Mouse (Mus musculus) heart, adult 11 months (tissue): ENCODE results near the gene Kif1c.

ENCODE experiments used
- DNase-seq: peaks from one replicate; pipeline ENCODE4 v3.0.0; 2022

The Kif1c gene

GRCm38 (mm10) chr11:70667271-70668150 lies 32.8 kb upstream of the Kif1c start:
- DNase-seq: peak; percentile 95

GRCm38 (mm10) chr11:70668335-70668770 lies 32.0 kb upstream of the Kif1c start:
- DNase-seq: no peak

GRCm38 (mm10) chr11:70668771-70669505 lies 31.4 kb upstream of the Kif1c start, which contains the start of gene Spag7:
Gene Spag7 (minus strand): TSS chr11:70669416.
- DNase-seq: peak; percentile 100

GRCm38 (mm10) chr11:70669582-70670345 lies 30.6 kb upstream of the Kif1c start:
- peak; percentile 98 for DNase-seq

- no peak for DNase-seq
These were observed 29.9 kb upstream of the Kif1c start for GRCm38 (mm10) chr11:70670483-70670882.

GRCm38 (mm10) chr11:70671333-70672047 lies 28.9 kb upstream of the Kif1c start:
- DNase-seq: peak; percentile 90

- DNase-seq: peak; percentile 86
These were observed 26.3 kb upstream of the Kif1c start for GRCm38 (mm10) chr11:70674014-70674413.

GRCm38 (mm10) chr11:70674501-70674900 lies 25.8 kb upstream of the Kif1c start:
- peak; percentile 94 for DNase-seq

GRCm38 (mm10) chr11:70678092-70678491 lies 22.3 kb upstream of the Kif1c start:
- DNase-seq: no peak

- DNase-seq: no peak
These were observed 21.8 kb upstream of the Kif1c start for GRCm38 (mm10) chr11:70678576-70678975.

- DNase-seq: peak; percentile 90
These were observed 21.0 kb upstream of the Kif1c start for GRCm38 (mm10) chr11:70679361-70679760.

GRCm38 (mm10) chr11:70679894-70680293 lies 20.5 kb upstream of the Kif1c start:
- DNase-seq: peak; percentile 97

GRCm38 (mm10) chr11:70681170-70681569 lies 19.2 kb upstream of the Kif1c start:
- DNase-seq: peak; percentile 92

- no peak for DNase-seq
These were observed 18.3 kb upstream of the Kif1c start for GRCm38 (mm10) chr11:70681897-70682581.

GRCm38 (mm10) chr11:70683640-70684039 lies 16.7 kb upstream of the Kif1c start:
- peak; percentile 96 for DNase-seq

- peak; percentile 98 for DNase-seq
These were observed 13.3 kb upstream of the Kif1c start for GRCm38 (mm10) chr11:70686901-70687566.

- peak; percentile 99 for DNase-seq
These were observed 12.6 kb upstream of the Kif1c start, which contains the start of gene Camta2 for GRCm38 (mm10) chr11:70687601-70688199. Gene Camta2 (minus strand): TSS chr11:70688105.

GRCm38 (mm10) chr11:70688372-70688771 lies 12.0 kb upstream of the Kif1c start:
- DNase-seq: no peak

GRCm38 (mm10) chr11:70689578-70689977 lies 10.8 kb upstream of the Kif1c start:
- no peak for DNase-seq

GRCm38 (mm10) chr11:70693504-70693903 lies 6.8 kb upstream of the Kif1c start:
- no peak for DNase-seq

GRCm38 (mm10) chr11:70697376-70697775 lies 3.0 kb upstream of the Kif1c start:
- no peak for DNase-seq
